Mouse (Mus musculus) kidney, embryonic 14.5 days (tissue): Measurements from ENCODE around the gene Gm12166. TPM values are rescaled to one million over a fixed set of nuclear protein-coding genes. Genes with fewer than 3 reads are reported as not detected.
A peak's percentile ranks its signal among the peaks of the same experiment; 100 is the strongest.

ENCODE experiments used
- ATAC-seq: fragments of 200-750 bp; cut with Nextera tagmentation; 2 replicates; pipeline ENCODE4 v1.8.0; 2017; ENCODE audit warnings: moderate number of reproducible peaks, mild to moderate bottlenecking, moderate TSS enrichment, moderate library complexity; ENCODE audit not compliant: low FRiP score, low TSS enrichment
- H3K27ac ChIP-seq: fragments of 300-500 bp; sonication (generic); 2 replicates; pipeline ENCODE4 v1.5.1; 2014; ENCODE audit warnings: low read depth, mild to moderate bottlenecking, low read length, moderate library complexity, mixed read lengths
- H3K27me3 ChIP-seq: fragments of 300-500 bp; sonication (generic); 2 replicates; pipeline ENCODE4 v1.6.1; 2014; ENCODE audit warnings: mild to moderate bottlenecking, low read length; ENCODE audit not compliant: control insufficient read depth, insufficient read depth
- H3K36me3 ChIP-seq: fragments of 300-500 bp; sonication (generic); 2 replicates; pipeline ENCODE4 v1.6.1; 2014; ENCODE audit warnings: low read length, mixed read lengths; ENCODE audit not compliant: control insufficient read depth, insufficient read depth
- H3K4me1 ChIP-seq: fragments of 300-500 bp; sonication (generic); 2 replicates; pipeline ENCODE4 v1.6.1; 2014; ENCODE audit warnings: low read length, mixed read lengths; ENCODE audit not compliant: control insufficient read depth, insufficient read depth
- H3K4me2 ChIP-seq: fragments of 300-500 bp; sonication (generic); replicated peaks from 2 replicates; pipeline ENCODE4 v1.6.1; 2014; ENCODE audit warnings: low read depth, mild to moderate bottlenecking, low read length
- H3K4me3 ChIP-seq: fragments of 300-500 bp; sonication (generic); 2 replicates; pipeline ENCODE4 v1.5.1; 2014; ENCODE audit warnings: mild to moderate bottlenecking, low read length
- H3K9ac ChIP-seq: fragments of 300-500 bp; sonication (generic); 2 replicates; pipeline ENCODE4 v1.6.1; 2014; ENCODE audit warnings: low read depth, mild to moderate bottlenecking, low read length, moderate library complexity
- H3K9me3 ChIP-seq: fragments of 300-500 bp; sonication (generic); 2 replicates; pipeline ENCODE4 v1.6.1; 2016; ENCODE audit warnings: low read length; ENCODE audit not compliant: control insufficient read depth
- WGBS: fragments of 180-500 bp; shearing (Covaris S2); extraction: QIAGEN DNeasy Blood & Tissue Kit; methylation state at CpG from one replicate; pipeline ENCODE4 v1.1.7; 2014; 5-methylcytosine and 5-hydroxymethylcytosine counted together
- polyA plus RNA-seq: library from polyadenylated mRNA; unstranded; fragments of >200 nt; fragmentation: Nextera tagmentation; extraction: Ambion mirVana; gene quantifications from 2 replicates; pipeline ENCODE4 v1.2.1, GENCODE M21; 2014

The Gm12166 gene
- polyA plus RNA-seq, 1 experiment from 2014 or later: 5.0 TPM

DNA sequence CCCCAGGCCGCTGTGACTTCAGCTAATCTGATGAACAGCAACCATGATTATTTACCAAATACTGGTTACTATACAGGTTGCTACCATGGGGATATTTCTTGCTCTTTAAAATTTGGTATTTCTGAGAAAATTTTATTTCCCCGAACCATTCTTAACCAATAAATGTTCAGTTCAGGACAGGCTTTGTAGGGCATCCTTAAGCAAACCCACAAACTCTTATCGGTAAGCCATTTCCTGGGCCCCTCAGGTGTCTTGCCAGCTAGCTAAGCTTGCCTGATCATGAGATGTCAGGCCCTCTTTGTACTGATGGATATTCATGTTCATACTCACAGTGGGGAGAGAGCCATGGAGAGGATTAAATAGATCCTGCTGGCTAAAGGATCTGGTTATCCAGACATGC, 34.3 kb upstream of the Gm12166 start:
- Histone ChIP-seq H3K36me3 (no peaks in the 10 kb centered on the region), H3K27me3 (no peaks in the 10 kb centered on the region), H3K4me3 (no peak overlapping the region), H3K27ac (no peak overlapping the region), H3K4me1 (peaks cover 16% of the 10 kb centered on the region), H3K9me3 (no peaks in the 10 kb centered on the region), H3K4me2 (no peak overlapping the region), H3K9ac (no peak overlapping the region)
- ATAC-seq: no peak
- WGBS: 89% methylated on average over 3 of the region's 3 CpGs

DNA sequence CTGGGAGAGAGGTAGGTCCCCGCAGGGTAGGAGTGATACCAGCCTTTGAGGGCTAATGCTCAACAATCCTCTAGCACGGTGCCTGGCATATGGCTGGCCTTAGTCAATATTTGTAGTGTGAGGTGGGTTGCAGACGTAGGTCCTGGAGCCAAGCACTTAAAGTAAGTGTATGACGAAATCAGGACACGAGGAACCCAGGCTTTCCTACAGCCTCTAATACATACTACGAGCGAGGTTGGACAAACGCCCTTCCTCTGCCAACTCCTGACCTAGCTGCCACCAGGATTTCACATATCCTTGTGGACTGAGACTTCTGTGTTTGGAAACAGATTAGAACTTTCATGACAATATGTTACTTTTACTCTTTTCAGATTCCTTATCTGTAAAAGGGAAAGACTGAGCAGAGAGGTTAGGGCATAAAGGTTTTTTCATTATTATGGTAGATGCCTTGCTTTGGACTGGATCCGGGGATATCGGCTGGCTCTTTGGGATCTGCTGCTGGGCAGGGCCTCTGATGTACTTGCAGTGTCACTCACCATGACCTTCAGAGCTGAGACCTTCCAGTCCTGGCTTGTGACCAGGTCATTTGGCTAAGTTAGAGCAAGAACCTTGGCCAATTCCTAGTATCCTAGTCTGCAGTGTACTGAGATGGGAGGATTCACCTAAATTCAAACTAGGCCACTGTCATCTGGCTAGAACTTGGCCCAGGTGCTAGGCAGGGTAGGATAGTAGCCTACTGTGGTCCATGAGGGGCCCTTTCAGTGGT, 33.5 kb upstream of the Gm12166 start:
- no peak for ATAC-seq
- no peak overlapping the region for H3K27ac ChIP-seq
- 91% methylated on average over 10 of the region's 10 CpGs for WGBS

DNA sequence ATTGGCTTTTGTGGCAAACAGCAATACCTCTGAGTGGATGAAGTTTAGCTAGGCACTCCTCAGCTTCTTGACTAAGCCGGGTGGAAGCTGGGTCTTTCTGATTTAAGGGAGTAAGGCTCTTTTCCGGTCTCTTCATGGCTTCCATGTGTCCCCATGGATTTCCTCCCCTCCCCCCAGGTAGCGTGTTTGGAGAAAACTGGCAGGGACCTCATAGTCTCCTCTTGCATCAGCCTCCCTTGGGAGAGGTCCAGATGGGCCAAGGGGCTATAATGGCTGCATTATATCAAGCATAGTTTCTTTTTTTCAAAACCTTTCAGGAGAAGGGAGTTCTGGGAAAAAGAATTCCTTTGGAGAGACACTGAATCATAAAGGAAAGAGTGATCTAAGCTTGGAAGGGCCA, 32.4 kb upstream of the Gm12166 start:
- Histone ChIP-seq H3K9ac (no peak overlapping the region), H3K27me3 (no peaks in the 10 kb centered on the region), H3K9me3 (no peaks in the 10 kb centered on the region), H3K4me2 (no peak overlapping the region), H3K4me1 (peaks cover 7% of the 10 kb centered on the region), H3K36me3 (no peaks in the 10 kb centered on the region), H3K4me3 (no peak overlapping the region), H3K27ac (peak overlapping the region; percentile 7; the same call in 1 of the 2 replicates)
- no peak for ATAC-seq
- WGBS: 49% methylated on average over 3 of the region's 3 CpGs

More for the DNA sequence above, 33.5 kb upstream of the Gm12166 start:
- Histone ChIP-seq H3K4me1 (peaks cover 10% of the 10 kb centered on the region), H3K9me3 (no peaks in the 10 kb centered on the region), H3K4me2 (no peak overlapping the region), H3K9ac (no peak overlapping the region), H3K27me3 (no peaks in the 10 kb centered on the region), H3K36me3 (no peaks in the 10 kb centered on the region), H3K4me3 (no peak overlapping the region)

DNA sequence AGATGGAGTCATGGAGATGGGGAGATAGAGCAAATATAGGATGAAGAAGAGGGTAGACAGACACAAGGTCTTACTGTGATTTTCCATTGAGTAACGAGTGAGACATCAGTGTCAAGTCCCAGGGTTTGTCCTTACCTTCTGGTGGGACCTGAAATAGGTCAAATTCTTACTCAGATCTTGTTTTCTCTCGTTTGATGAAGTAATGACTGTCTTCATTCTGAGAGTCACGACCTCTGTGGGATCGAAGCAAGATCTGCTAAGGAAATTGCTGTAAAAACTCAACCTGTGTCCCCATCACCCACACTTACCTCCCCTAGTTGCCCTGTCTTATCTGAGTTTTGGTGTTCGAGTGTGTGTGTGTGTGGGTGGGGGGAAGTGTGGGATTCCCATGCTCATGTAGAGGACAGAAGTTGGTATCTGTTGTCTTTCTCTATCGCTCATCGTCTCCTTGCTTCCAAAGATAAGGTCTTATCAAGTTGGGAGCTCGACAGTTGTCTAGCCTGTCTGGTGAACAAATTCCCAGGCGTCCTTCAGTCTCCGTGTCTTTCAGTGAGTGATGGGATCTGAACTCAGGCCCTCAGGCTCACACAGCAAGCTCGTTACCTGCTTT, 31.8 kb upstream of the Gm12166 start:
- no peak for ATAC-seq
- H3K27ac ChIP-seq: peak overlapping the region; percentile 7; the same call in 1 of the 2 replicates

DNA sequence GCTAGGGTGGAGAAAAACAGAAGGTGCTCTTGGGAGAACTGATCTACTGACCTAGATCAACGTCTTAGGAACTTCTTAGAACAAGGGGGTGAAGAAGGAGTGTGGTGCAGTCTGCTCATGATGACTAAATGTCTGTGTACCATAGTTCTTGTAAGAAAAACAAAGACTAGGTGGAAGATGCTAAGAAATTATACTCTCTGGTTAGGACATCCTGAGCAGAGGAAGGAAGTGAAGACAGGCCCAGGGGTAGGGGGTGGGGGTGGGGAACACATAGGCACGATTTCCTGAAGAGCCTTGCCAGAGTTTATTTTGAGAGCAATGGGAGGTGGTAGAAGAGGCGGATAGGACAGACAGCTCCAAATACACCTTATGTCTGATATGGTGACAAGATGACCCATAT, 31.3 kb upstream of the Gm12166 start:
- WGBS: 67% methylated on average over 3 of the region's 3 CpGs
- Histone ChIP-seq H3K9ac (no peak overlapping the region), H3K27me3 (no peaks in the 10 kb centered on the region), H3K9me3 (no peaks in the 10 kb centered on the region), H3K4me1 (no peaks in the 10 kb centered on the region; the same call in 1 of the 2 replicates), H3K4me3 (no peak overlapping the region), H3K36me3 (no peaks in the 10 kb centered on the region), H3K27ac (no peak overlapping the region), H3K4me2 (no peak overlapping the region)
- no peak for ATAC-seq

More for the DNA sequence above, 31.8 kb upstream of the Gm12166 start:
- WGBS: 86% methylated on average over 11 of the region's 11 CpGs
- Histone ChIP-seq H3K9me3 (no peaks in the 10 kb centered on the region), H3K27me3 (no peaks in the 10 kb centered on the region), H3K4me3 (no peak overlapping the region), H3K36me3 (no peaks in the 10 kb centered on the region), H3K9ac (no peak overlapping the region), H3K4me2 (no peak overlapping the region), H3K4me1 (peaks cover 3% of the 10 kb centered on the region)

DNA sequence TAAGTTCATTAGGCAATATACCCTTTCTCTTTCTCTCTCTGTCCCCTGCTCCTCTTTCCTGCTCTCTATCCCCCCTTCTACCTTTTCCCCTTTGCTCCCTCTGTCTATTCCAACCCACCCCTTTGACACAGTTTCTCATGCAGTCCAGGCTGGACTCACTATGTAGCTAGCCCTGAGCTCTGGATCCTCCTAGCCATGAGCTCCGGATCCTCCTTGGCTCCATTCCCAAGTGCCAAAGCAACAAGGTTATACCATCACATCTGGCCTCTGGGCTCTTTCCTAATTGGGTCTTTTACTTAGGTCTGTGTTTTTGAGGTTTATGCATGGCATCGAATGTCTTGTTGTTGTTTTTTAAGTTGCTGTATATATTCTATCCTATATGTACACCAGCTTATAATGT, 29.0 kb upstream of the Gm12166 start:
- Histone ChIP-seq H3K27me3 (no peaks in the 10 kb centered on the region), H3K9me3 (0 out of 2 replicates have a peak, but pooled peaks cover 4% of the 10 kb centered on the region), H3K4me1 (no peaks in the 10 kb centered on the region), H3K27ac (no peak overlapping the region), H3K4me3 (no peak overlapping the region), H3K4me2 (no peak overlapping the region), H3K9ac (no peak overlapping the region), H3K36me3 (peaks cover 10% of the 10 kb centered on the region; the same call in 1 of the 2 replicates)
- WGBS: 93% methylated on average over 2 of the region's 2 CpGs
- no peak for ATAC-seq

DNA sequence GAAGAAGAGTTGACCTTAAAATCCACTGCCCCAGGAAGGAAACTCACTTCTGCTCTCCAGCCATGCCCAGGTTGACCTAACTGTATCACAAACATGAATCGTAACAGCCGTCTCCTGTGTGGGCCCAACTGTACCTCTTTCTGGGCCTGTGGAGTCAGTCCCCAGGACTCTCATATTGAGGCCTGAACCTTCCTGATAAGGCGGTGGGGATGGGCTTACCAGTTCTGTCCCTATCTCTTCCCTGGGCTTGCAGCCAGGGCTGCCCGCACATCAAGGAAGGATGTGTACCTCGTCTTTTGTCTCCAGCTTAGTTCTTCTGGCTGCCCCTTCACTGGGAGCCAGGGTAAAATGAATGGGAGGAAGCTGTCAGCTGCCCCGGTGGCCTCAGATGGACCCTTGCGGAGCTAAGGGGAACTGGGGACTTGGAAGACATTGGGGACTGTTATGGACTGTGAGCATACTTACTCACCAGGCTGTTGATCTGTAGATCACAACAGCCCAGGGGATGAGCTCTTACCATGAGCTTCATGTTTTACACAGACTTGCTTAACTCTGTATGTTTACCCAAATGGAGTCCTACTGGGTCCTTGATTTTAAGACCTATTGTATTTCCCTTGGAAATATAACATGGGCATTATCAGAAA, 25.7 kb upstream of the Gm12166 start:
- H3K4me3 ChIP-seq: no peak overlapping the region
- no peak overlapping the region for H3K9ac ChIP-seq
- peaks cover 8% of the 10 kb centered on the region for H3K4me1 ChIP-seq
- H3K4me2 ChIP-seq: no peak overlapping the region
- no peak; the same call in 1 of the 2 replicates for ATAC-seq
- no peaks in the 10 kb centered on the region for H3K27me3 ChIP-seq
- H3K36me3 ChIP-seq: peaks cover 12% of the 10 kb centered on the region; the same call in 1 of the 2 replicates
- 81% methylated on average over 7 of the region's 7 CpGs for WGBS
- H3K27ac ChIP-seq: no peak overlapping the region
- H3K9me3 ChIP-seq: 0 out of 2 replicates have a peak, but pooled peaks cover 4% of the 10 kb centered on the region

DNA sequence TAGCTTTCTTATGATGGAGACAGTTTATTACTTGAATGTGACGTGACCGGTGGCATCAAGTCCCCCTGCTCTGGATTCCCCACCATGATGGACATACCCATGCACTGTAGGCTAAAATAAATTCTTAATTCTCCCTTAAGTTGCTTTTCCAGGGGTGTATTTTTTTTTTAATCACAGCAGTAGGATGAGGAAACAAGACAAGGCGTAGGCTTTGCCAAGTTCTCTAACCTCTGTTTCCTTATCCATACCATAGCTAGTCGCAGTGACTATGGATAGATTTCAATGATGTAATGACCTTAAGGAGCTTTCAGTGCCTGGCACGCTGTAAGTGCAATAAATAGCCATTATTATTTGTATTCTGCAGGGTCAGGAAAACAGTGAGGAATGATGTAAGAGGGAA, 25.2 kb upstream of the Gm12166 start:
- Histone ChIP-seq H3K9ac (no peak overlapping the region), H3K27ac (no peak overlapping the region), H3K9me3 (0 out of 2 replicates have a peak, but pooled peaks cover 4% of the 10 kb centered on the region), H3K27me3 (no peaks in the 10 kb centered on the region), H3K36me3 (peaks cover 12% of the 10 kb centered on the region; the same call in 1 of the 2 replicates), H3K4me1 (peaks cover 13% of the 10 kb centered on the region), H3K4me2 (no peak overlapping the region), H3K4me3 (no peak overlapping the region; the same call in 1 of the 2 replicates)
- no peak for ATAC-seq
- 90% methylated on average over 5 of the region's 5 CpGs for WGBS
